Mouse (Mus musculus) liver (tissue): ENCODE measurements at regions not wholly inside any gene's neighbourhood (a gene's known extent, or its start where the extent isn't known, plus 50 kb on each side); places are given as distances from the start of the nearest gene placed in this dataset.

Experiments
- DNase-seq: peaks from one replicate; pipeline ENCODE4 v3.0.0-alpha.2; 2020; ENCODE audit warnings: mixed read lengths

GRCm38 (mm10) chr13:102392868-102393661 lies 300.3 kb upstream of the Cd180 start:
- no peak for DNase-seq

GRCm38 (mm10) chr13:102393662-102393970 lies 299.7 kb upstream of the Cd180 start:
- no peak for DNase-seq

- no peak for DNase-seq
Measured at GRCm38 (mm10) chr13:102394057-102394456, 299.3 kb upstream of the Cd180 start.

GRCm38 (mm10) chr13:102397411-102397810 lies 295.9 kb upstream of the Cd180 start:
- no peak for DNase-seq

GRCm38 (mm10) chr13:102411840-102412239 lies 281.5 kb upstream of the Cd180 start:
- DNase-seq: no peak

- DNase-seq: no peak
Measured at GRCm38 (mm10) chr13:102434372-102434954, 258.9 kb upstream of the Cd180 start.

- DNase-seq: no peak
Measured at GRCm38 (mm10) chr13:102442676-102443075, 250.7 kb upstream of the Cd180 start.

DNA sequence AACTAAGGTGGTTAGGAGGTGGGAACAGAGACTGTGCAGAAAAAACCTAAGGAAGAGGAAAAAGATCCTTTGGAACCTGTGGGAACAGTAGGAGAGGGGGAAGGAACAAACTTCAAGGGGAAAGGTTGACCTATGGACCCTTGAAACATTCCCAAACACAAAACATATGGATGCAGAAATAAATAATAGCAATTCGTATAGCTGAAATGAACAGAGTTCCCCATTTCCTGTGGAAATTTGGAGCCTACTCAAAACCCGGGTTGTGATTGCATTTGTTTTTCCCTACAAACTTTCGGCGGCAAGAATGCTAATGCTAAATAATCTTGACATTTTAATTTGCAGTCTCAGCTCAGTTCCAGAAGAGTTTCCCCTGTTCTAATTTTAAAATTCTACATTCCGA lies 246.0 kb upstream of the Cd180 start:
- DNase-seq: no peak

DNA sequence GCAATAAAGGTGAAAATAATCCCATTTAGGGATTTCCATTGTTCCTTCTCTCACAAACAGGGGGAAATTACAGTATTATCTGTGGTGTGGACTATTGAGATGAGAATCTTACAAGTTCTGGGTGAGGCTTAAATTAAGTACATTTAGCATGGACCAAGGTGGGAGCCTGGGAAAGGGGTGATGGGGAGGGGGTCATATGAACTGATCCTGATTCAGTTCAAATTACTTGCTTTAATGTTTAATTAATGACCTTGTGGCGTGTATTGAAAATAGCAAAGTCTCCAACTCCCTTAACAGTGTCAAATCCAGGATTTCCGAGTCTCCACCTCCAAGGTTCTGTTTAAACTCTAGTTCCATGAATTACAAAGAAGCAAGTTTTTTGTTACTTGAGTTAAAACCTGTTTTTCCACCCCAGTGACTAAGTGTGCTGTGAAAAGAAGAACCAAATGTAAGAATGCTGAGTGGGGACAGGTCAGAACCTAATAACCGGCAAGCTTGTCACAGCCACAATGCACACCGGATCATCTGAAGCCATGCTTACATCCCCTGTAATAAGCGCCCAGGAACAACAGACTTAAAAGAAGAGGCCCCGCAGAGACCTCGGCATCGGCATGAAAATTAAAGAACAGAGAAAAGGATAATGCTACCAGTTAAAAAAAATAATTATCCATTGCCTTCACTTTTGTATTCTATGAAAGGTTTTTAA lies 243.8 kb upstream of the Cd180 start:
- no peak for DNase-seq

DNA sequence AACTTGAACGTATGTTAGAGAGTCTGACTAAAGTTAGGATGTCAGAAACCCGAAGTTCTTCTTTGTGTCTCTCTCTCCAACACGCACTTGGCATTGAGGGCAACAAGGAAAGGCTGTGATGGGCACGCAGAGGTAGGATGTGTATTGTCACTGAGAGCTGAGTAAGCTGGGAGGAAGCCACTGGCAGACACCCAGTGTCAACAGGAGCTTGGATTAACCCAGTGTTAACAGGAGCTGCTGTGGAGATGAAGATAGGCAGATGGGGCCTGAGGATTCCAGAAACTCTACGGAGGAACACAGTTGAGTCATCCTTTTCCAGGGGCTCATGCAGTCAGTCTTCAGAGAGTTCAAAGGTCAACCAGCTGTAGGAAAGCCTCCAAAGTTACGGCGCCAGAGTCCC lies 242.2 kb upstream of the Cd180 start:
- DNase-seq: no peak

- DNase-seq: no peak
Measured at GRCm38 (mm10) chr13:102458711-102459110, 234.6 kb upstream of the Cd180 start.

- DNase-seq: no peak
Measured at GRCm38 (mm10) chr13:102463993-102464392, 229.4 kb upstream of the Cd180 start.

GRCm38 (mm10) chr13:102481906-102482305 lies 211.5 kb upstream of the Cd180 start:
- DNase-seq: no peak

- DNase-seq: no peak
Measured at GRCm38 (mm10) chr13:102482451-102482850, 210.9 kb upstream of the Cd180 start.

DNA sequence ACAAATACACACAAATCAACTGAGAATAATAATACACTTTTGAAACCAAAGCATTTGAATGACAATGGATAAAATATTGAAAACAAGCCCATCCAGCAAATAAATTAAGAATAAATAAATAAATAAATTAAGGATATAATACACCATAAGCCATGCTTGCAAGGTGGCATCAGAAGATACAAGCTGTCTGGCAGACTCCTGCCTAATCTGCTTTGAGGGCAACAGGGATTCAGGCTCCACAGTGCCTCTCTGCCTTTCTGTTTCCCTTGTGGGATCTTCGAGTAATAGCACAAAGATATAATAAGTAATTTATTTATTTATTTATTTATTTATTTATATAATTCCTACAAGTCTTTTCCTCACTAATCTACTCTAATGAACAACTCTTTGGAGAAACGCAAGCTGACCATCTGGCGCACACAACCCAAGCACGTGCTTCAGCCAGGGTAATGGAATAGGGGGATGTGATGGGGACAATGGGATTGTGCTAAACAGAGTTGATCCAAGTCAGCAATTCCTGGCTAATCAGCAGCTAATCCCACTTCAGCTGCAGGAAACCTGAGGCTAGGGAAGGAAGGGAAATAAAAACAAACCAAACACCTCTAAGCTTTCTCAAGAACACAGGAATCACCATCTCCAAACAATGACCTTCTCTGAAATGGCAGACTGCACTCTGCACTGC lies 205.8 kb upstream of the Cd180 start:
- no peak for DNase-seq

DNA sequence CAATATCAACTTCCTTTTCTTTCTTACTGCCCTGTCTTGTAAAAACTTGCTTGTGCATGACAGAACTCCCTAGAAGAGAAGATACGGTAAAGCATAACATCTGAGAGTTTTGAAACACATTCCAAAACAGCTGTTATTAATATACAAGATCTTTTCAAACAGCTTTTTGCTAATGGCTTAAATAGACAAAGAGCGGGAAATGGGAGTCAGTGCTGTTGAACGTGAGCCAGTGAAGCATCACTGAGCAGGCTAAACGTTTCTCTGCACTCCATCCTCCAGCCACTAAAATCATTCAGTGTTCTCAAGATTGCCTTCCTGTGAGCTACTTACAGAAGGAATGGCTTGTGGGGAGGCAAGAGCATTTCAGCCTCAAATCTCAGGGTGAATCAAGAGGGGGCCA lies 202.0 kb upstream of the Cd180 start:
- no peak for DNase-seq

DNA sequence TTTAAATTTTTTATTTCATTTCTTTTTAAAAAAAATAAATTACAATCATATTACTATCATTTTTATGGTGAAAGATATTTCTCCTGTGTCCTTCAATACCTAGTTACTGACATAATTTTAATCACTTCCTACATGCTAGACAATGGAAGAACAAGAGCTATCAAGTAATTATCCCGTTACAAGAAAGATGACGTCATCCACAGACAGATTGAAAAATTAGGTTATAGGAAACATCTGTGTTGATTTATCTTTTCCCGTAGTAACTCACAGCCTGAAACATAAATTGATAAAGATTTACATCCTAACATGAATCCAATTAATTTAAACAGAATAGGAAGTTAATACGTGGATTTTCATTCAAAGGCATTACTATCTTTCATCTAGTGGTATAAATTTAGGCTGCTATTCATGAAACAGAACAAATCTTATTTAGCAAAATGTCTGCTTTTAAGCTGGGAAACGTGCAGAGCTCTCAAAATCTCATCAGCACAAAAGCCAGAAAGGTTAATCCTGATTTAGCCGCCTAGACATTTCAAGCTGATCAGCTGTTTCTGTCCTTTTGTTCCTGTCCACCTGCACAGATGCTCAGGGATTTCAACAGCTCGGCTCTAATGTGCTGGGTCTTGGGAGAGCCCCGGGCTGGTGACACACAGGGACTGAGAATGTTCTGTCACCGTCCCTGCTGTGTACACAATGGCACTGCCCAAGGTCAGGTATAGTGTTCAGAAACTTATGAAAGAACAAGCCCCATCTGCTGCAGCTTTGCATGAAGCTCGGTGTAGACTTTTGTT lies 189.0 kb upstream of the Cd180 start:
- no peak for DNase-seq

- DNase-seq: no peak
Measured at GRCm38 (mm10) chr13:102507226-102507625, 186.1 kb upstream of the Cd180 start.

DNA sequence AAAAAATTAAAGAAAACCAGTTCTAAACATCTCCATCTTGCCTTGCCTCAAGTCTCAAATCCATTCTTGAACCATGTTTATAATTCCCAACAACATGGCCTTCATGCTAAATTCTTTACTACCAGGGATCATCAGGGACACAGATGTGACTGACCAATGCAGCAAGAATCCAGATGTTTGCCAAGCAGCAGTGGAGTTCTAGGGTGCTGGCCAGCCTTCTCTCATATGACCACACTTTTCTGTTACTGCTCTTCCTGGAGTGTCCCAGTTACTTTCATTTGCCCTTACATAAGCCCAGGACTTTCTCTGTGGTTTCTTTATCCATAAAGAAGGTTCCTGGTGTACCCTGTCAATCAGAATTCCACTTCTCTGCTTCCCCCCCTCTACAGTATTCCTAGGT lies 185.4 kb upstream of the Cd180 start:
- no peak for DNase-seq

DNA sequence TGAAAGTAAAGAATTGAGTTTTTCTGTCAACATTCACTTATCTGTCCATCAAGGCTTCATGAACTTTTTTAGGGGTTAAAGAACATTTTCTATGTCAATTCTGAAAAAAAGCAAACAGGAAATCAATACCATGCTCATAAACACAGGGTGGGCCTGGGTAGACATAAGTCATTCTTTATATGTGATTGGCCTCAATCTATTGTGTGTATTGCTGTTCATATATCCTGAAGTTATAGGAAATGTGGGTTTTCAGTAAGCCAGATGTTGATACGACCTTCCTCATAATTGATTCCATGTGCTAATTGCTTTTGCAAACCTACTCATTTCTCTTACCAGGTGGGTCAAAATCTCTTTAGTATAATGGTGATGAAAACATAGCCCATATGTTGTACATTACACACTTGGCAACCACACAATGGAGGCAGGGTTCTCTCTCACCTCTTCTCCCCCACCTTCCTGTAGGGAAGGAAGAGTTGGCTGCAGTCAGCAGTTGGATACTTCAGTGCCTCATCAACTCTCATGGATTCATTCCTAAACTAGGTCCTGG lies 182.6 kb upstream of the Cd180 start:
- no peak for DNase-seq

DNA sequence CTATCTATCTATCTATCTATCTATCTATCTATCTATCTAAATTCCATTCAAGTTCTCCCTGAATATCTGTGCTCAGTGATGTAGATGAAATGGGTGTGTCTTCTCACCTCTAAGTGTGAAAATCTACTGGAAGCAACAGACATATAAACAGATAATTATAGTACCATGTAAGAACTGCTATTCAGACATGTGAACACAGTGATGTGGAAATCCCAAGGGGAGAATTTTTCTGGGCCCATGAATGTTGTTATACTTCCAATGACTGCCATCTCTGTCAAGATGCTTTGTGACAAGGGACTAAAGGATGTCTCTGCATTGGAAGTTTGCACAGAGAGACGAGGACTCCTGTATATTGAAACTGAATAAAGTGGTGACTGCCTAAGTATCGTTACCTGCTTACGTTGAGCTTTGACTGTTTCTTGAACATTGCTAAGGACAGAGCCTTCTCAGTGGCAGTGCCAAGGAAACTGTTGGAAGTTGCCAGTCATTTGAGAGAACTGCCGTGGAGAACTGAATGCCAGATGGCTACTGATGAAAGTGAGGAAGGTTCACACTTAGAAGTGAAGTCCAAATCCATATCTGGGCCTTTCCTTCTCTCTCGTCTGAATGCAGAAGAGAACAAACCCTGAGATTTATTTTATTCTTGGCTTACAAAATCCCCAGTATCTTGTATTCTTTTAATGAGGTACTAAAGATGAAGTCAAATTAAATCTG lies 175.0 kb upstream of the Cd180 start:
- DNase-seq: no peak

GRCm38 (mm10) chr13:102521427-102521826 lies 171.9 kb upstream of the Cd180 start:
- DNase-seq: no peak
